Mouse (Mus musculus) c-Kit-positive CD71-negative TER-119-negative erythroid progenitor cells, embryonic 14.5 days (primary cell): ENCODE data around the gene Pex7.
"Not testable (repeated sequence)": the region's sequence is repeated elsewhere in the genome, so short reads cannot be mapped to it uniquely, and the experiment has no call there.

Experiments used
- DNase-seq: peaks from one replicate; pipeline ENCODE4 v3.0.0-alpha.2; 2013; ENCODE audit warnings: low read depth

The Pex7 gene

DNA sequence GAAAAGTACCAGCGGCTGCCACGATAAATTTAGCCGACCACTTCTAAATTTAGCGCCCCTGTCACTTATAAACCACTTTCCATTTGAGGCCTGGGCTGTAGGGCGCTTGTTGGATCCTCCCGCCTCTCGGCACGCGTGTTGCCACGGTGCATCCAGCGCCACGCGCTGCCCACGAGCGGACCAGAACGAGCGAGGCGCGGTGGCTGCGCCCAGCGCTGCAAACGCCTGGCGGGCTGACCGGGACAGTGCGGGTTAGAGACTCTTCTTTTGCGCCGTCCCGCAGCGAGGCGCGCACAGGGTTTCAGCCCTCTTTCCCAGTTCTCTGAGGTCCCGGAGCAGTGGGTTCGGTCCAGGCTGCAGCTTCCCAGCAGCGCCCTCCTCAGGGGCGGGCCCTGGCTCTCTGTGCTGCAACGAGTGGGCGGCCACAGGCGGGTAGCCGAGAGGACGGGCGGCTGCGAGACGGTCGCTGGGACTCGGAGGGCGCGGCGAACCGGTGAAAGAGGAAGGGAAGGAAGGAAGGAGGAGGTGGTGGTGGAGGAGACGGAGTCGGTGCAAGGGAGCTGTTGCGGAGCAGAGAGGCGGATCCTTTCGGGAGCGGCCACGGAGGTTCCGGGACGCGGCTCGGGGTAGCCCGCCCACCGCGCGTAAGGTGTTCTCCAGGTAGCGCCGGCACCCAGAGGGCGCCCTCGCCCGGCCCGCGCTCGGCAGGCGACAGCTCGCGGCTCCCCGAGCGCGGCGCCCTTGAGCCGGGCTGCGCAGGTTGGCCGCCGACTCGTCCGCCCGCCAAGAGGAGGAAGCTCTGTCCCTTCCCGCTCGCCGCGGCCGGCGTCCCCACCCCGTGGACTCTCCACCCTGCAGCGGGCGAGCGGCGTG, 26.3 kb upstream of the Pex7 start:
- no peak for DNase-seq

GRCm38 (mm10) chr10:19932986-19933385, 25.5 kb upstream of the Pex7 start:
- DNase-seq: no peak

DNA sequence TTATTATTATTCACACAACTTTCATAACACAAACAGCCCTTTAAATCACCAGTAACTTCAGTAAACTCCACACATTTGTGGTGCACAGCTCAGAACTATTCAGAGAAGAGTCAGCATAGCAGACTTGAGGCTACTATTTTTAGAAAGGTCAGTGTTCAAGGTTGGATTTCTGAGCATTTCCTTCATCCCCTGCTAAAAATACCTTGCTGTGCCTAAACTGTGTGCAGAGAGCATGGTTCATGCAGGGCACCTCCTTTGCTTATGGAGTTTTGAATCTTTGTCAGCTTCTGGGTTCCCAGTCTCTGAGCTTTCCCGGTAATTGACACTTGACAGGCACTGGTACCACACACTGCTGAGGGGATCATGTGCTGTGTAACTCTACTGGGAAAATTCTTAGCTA, 20.7 kb upstream of the Pex7 start:
- no peak for DNase-seq

- DNase-seq: not testable (repeated sequence)
Measured at GRCm38 (mm10) chr10:19926391-19926897, 19.0 kb upstream of the Pex7 start.

DNA sequence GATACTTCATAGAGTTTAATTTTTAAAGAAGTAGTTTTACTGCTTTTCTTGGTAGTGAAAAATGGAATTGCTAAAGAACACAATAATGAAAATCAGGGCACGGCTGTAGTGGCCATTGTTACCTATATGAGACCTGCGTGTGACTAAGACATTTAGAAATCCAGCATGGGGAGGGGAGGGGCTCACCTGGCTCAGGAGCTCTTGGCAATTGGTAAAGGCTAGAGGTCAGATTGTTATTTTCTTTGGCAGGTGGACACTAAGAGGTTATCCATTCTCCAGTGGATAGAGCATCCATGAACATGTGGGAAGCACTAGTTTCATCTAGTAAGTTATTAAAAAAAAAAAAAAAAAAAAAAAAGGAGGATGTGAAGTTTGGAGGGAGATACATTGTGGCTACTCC, 16.8 kb upstream of the Pex7 start:
- DNase-seq: no peak

DNA sequence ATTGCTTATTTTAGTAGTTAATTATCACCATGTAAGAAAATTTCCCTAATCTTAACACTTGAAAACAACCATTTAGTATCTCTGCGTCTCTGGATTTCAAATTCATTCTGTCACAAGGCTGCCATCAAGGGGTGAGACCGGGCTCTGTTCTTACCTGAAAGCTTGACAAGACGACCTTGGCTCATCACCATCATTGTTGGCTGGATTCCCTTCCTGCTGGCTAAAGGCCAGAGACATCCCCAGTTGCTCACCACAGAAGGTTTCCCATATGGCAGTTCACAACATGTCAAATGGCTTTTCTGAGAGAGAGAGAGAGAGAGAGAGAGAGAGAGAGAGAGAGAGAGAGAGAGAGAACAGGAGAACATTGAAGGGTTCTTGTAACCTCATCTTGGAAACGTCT, 14.9 kb upstream of the Pex7 start:
- DNase-seq: no peak

- no peak for DNase-seq
Measured at GRCm38 (mm10) chr10:19915301-19915700, 7.8 kb upstream of the Pex7 start.

DNA sequence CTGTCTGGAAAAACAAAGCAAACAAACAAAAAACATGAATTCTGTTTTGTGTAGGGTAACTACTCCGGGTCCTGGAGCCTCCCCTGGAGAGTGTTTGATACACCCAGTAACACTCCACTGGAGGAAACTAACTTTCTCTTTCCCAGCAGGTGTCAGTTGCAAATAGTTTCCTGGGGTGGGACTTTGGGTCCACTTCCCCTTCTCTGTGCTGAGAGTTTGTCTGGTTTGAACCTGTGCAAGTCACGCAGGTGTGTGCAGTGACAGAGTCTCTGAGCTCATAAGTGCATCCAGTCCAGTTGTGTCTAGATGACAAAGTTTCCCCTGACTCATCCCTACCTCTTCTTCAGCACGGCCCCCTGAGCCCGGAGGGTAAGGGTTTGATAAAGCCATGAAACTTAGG, 6.3 kb upstream of the Pex7 start:
- no peak for DNase-seq

GRCm38 (mm10) chr10:19911583-19911982, 4.1 kb upstream of the Pex7 start:
- no peak for DNase-seq

- no peak for DNase-seq
Measured at GRCm38 (mm10) chr10:19910516-19910915, 3.0 kb upstream of the Pex7 start.

- DNase-seq: no peak
Measured at GRCm38 (mm10) chr10:19908076-19908475, 587 bp upstream of the Pex7 start.

DNA sequence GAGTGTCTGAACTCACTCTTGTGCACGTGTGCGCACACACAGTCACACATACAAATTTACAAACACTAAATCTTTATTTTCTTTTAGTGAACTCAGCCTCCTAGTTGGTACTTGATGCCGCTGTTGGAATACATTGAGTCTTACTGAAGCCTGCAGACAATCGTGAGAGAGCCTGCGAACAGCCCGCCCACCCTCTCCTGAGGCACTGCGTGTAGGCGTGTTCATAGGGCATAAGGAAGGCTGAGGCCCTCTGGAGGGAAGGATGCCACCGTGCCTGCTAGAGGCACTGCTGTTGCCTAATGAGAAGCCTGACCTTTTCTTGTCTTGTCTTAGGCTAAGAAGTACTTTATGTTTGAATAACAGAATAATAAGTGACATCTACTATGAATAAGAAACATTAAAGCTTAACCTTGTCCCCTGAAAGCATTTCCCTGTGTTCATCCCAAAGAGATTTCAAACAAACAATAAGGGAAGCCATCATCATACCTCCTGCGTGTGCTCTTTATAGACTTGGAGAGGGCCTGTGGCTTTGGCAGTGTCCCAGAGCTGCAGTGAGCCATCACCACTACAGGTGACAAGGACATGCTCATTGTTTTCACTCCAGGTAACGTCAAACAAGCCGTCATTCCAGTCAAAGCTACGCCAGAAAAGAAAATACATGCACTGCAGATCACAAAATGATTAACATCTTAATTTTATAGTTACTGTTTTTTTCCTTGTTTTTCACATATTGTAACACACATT, 3.2 kb downstream of the Pex7 start:
- DNase-seq: no peak

DNA sequence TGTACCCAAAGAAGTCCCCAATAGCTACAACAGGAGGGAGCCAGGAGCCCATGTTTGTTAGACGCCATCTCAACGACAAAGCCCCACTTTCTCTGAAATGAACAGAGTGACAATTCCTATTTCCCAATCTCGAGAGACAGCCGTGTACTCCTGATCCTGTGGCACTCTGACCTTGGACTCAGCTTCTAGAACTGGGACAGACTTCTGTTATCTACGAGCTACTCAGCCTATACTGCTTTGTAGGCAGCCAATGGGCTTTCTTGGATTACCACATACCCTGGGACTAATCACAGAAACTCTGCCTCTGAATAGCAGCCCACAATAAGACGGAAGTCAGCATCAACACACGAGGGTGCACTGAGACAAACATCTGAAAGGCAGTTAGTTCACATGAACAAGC, 5.5 kb downstream of the Pex7 start:
- DNase-seq: no peak

- DNase-seq: no peak
Measured at GRCm38 (mm10) chr10:19900191-19900590, 7.3 kb downstream of the Pex7 start.

DNA sequence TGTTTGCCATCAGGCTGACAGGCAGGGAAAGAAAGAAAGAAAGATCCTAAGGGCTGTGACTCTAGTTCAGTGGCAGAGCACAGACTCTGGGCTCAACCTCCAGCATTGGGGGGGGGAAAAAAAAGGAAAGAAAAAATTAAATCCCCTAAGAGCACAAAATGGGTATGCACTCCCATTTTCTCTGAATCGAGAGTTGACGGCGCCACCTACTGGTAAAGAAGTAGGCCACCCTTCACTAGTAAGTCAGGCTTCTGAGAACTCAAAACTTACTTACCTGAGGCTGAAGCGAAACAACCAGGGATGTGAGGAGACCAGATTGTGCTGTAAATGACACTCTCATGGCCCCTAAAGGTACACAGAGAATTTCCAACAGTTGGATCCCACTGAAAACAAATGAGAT, 13.5 kb downstream of the Pex7 start:
- peak; percentile 51 for DNase-seq

DNA sequence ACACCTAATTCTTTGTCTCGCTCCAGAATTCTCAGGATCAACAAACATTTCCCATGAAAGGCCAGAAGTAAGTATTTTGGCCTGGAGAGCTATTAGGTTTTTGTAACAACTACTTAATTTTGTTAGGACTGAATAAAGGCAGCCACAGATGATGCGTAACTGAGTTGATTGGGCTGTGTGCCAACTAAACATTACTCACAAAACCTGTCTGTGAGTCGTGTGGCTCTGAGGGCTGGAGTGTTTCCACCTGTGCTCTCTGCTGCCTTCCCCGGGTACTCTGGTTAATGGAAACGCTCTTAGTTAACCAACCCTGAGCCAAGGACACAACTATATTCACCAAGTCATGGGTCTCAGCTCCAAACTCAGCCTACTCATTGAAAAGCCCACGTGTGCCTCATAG, 14.3 kb downstream of the Pex7 start:
- DNase-seq: no peak

DNA sequence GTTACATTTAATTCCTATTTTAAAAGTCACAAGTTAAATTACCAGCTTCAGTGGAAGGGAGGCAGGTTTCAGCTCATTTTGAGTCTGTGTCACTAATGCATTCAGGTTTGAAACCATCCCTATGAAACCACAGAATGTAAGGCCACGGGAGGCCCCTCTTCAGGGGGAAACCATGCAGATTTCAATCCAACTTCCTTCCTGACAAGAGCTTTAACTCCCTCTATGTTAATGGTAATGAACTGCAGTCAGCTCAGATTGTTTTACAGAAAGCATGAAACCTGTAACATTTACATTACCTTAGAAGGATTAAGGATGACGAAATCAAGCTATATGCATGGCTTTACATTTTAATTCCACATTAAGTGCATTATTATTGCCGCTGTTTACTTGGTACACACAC, 15.8 kb downstream of the Pex7 start:
- DNase-seq: no peak

DNA sequence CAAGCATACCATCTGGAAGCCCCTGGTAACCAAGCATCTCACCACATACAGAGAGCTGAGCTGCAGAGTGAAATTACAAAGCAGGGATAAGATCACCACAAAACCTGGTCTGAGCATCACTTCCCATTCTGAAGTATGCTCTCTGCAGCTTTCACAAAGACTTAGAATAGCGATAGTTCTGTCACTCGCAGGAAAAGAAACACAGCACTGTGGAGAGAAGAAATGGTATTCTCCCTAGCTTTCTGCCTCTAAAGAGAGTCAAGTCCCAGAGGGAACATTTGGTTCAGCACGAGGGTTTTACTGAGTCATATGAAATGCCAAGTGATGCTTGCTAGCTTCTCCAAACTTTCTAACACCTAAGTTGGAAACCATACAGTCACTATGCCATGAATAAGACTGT, 17.6 kb downstream of the Pex7 start:
- no peak for DNase-seq

- no peak for DNase-seq
Measured at GRCm38 (mm10) chr10:19886249-19886648, 21.2 kb downstream of the Pex7 start.

DNA sequence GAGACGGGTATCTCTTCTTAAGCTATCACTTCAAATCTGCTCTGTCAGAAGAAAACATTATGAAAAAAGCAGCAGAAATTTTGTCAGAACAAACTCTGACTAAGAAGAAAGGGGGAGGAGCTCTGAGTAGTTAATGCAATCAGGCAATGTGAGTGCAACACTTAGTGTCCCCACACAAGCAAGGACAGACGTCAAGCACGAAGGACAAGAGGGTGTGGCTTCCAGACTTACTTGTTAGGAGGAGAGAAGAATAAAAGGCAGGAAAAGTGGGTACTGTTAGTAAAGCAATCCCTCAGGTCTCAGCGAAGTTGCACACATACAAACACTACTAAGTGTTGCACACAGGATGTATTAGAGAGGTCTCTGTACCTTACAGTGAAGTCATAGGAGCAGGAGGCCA, 23.1 kb downstream of the Pex7 start:
- no peak for DNase-seq

- DNase-seq: no peak
Measured at GRCm38 (mm10) chr10:19880437-19880836, 27.1 kb downstream of the Pex7 start.

DNA sequence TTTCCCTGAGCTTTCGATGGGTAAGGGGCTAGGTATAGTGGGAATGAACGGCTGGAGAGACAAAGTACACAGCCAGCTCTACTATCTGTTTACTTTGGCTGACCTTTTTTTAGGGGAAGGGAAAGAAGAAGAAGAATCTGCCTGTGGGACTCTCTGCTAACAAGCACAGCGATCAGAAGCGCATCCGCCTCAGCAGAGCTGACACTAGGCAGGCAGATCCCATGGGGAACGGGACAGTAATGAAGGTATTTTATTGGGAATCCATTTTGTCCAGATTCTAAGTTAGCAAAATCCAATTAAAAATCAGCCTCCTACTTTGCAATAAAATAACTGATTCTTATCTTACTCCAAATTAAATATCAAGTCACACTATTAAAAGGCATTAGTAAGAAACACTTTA, 28.3 kb downstream of the Pex7 start:
- DNase-seq: no peak

DNA sequence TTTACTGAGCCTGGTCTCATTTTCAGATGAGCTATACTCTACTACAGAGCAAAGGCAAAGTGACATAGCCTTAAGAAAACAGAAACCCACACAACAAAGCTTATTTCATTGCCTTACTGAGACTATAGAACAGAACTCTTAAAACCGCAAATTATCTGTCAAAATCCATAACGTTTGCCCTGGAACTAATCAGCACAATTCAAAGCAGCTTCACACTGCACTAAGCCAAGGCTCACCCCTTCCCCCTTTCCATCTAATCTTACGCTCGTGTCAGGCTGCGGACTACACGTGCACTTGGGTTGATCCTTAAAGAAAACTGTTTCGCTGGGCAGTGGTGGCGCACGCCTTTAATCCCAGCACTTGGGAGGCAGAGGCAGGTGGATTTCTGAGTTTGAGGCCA, 29.8 kb downstream of the Pex7 start:
- DNase-seq: no peak
